Mouse (Mus musculus) MN1 (cell line): ENCODE measurements around the gene Lmna.

ENCODE experiments used
- DNase-seq: peaks from one replicate; pipeline ENCODE4 v3.0.0-alpha.2; 2016; ENCODE audit warnings: low spot score

Lmna gene

GRCm38 (mm10) chr3:88470943-88471479 lies 38.7 kb downstream of the Lmna start:
- DNase-seq, result no peak

DNA sequence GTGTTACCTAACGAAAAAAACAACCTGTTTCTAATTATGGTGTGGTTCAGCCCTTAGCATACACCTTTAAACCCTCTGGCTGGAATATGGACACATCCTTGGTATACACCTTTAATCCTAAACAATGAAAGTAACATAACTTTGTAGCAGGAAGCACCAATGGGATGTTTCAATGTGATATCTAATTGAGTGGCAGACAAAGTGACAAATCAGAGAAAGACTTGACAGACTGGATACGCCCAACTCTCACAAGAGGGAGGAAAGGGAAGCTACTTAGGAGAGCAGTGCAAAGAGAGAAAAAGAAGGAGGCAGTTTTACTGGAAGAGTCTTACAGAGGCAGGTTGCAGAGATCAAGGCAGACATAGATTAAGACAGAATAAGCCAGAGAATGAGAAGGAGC lies 40.3 kb downstream of the Lmna start:
- no peak for DNase-seq

GRCm38 (mm10) chr3:88467116-88467824 lies 42.5 kb downstream of the Lmna start:
- DNase-seq, result peak; percentile 90

GRCm38 (mm10) chr3:88465127-88465526 lies 44.6 kb downstream of the Lmna start:
- peak; percentile 28 for DNase-seq

- DNase-seq, result no peak
Measured at GRCm38 (mm10) chr3:88464425-88464824, 45.3 kb downstream of the Lmna start.

DNA sequence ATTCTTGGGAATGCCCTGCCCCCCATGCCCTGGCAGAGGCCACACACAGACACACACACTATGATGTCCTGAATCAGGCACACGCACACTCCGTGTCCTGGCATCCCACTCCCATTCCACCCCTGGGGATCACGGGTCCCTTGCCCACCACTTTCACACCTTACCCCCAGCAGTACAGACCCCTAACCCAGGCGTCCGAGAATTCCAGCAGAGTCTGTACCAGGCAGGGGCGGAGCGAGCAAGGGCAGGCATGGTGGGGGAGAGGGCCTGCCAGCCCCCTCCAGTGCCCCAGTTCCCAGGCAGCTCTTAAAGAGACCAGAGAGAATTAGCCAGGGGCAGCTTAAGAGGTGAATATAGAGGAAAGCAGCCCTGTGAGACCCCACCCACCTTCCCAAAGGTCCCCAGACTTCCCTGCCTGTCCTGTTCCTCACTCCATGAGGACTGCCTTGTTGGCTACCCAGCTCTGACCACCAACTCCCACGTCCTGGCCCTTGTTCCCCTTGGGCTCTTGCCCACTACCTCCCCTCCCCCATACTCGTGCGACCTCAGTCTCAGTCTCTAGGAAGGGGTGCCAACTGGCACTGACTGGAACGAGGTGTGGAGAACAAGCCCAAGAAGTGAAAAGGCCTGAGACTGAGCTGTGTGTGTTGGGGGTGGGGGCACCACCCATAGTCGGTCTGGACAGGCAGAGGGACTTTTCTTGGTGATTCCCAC lies 48.6 kb downstream of the Lmna start, which contains the start of gene Sema4a:
TSS of gene Sema4a (minus strand) at position 200 of the 714 bp plus-strand sequence.
- DNase-seq, result no peak

DNA sequence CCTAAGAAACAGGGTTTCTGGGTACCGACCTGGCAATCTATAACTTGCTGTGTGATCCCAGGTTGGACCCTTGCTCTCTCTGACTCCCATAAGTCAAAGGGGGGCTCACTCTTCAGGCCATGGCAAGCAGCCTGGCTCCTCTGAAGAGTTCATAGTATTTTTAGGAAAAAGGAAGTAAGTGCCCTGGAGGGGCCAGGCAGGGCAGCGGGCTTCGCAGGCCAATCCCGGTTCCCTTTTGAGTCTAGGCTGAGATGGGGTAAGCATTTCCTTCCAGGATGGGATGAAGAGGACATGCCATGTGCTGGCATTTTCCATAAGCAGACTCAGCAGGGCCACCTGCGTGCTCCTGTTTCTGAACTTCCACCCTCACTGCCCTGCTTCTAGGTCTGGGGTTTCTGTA lies 49.7 kb downstream of the Lmna start:
- DNase-seq, result no peak

- peak; percentile 31 for DNase-seq
Measured at GRCm38 (mm10) chr3:88458778-88459219, 51.0 kb downstream of the Lmna start.

- DNase-seq, result no peak
Measured at GRCm38 (mm10) chr3:88456746-88457532, 52.8 kb downstream of the Lmna start.

- no peak for DNase-seq
Measured at GRCm38 (mm10) chr3:88456313-88456712, 53.4 kb downstream of the Lmna start.

DNA sequence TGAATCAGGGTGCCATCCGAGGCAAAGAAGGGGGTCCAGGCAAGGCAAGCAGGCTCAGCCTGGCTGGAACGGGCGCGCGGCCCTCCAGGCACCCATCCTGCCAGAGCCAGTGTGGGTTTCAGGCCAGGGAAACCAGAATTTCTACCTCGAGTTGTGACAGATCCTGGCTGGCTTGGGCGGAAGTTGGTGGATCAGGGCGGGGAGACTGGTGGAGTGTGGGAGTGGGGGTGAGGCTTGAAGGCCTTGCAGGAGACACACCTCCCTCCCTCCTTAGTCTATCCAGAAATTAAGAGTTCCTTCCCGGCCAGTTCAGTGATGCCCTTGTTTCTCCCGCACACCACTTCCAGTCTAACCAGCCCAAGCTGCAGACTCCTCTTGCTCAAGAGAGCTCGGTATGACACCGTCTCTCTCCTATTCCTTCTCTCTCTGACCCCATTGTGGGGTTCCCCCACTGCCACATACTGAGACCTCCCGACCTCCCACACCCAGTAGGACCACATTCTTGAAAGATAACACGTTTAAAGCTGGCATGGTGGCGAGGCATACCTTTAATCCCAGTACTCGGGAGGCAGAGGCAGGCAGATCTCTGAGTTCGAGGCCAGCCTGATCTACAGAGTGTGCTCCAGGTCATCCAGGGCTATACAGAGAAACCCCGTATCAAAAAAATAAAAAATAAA lies 54.0 kb downstream of the Lmna start:
- DNase-seq, result no peak

GRCm38 (mm10) chr3:88454762-88455587 lies 54.8 kb downstream of the Lmna start:
- no peak for DNase-seq

GRCm38 (mm10) chr3:88453986-88454385 lies 55.8 kb downstream of the Lmna start:
- DNase-seq, result no peak

DNA sequence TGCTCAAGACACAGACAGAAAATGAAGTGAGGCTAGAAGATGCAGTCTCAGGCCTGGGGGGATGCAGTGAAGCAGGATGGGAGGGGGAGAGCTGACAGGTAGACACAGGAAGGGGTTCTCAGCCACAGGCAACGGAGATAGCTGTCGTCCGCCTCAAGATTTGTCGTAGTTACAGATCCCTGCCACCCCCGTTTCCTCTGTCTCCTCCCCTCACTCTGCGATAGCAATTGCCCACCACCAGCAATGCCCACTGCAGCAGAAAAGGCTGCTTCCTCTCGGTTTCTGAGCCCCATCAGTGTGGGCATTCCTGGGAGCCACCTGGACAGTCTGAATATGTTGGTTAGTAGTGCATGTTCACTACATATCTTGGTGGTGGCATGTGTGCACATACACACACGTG lies 56.4 kb downstream of the Lmna start:
- DNase-seq, result no peak

- no peak for DNase-seq
Measured at GRCm38 (mm10) chr3:88452716-88453115, 57.0 kb downstream of the Lmna start.

DNA sequence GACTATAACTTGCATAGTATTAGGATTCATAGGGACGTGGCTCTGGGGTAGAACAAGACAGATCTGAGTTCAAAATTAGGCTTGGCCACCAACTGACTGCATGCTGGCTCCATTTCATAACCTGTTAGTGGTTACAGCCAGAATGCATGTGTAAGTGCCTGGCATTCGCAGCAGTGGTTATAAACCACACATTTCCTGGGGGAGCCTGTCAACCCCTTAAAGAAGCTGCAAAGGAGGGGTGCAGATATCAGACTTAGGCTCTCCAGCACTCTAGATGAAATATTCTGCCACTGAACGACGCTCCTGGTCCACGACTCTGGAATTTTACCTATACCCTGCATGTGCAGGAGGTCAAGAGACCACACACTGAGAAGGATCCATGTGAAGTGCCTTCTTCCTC lies 57.5 kb downstream of the Lmna start:
- no peak for DNase-seq

DNA sequence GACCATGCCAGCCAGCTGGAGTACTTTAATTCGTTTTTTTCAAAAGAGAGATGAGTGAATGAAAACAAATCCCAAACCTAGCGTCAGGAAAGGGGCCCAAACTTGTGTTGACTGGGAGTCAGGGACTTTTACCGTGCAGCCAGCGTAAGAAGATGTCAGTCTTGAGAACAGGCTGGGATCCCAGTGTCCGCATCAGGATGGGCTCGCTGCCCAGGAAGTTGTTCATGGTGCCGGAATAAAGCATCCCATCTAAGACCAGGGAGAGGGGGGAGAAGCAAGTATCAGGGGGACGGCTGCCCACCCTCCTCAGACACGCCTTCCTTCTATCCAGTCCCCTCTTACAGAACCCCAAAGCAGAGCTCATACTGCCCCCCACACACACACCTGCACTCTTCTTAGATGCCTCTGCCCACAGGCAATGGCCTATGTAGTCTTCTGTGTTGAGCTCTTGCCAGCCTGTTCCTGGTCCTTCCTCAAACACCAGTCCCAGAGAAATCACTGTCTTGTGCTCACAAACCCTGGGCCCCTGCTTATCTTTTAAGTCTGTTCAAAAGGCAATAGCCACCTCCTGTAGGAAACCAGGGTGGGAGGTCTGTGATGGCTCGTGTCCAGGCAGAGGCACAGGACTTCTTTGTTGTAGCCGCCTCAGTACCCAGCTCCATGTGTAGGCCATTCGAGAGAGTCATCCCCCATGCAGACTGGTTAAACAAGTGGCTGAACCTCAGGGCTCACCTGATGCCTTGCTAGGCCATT lies 59.2 kb downstream of the Lmna start:
- no peak for DNase-seq

DNA sequence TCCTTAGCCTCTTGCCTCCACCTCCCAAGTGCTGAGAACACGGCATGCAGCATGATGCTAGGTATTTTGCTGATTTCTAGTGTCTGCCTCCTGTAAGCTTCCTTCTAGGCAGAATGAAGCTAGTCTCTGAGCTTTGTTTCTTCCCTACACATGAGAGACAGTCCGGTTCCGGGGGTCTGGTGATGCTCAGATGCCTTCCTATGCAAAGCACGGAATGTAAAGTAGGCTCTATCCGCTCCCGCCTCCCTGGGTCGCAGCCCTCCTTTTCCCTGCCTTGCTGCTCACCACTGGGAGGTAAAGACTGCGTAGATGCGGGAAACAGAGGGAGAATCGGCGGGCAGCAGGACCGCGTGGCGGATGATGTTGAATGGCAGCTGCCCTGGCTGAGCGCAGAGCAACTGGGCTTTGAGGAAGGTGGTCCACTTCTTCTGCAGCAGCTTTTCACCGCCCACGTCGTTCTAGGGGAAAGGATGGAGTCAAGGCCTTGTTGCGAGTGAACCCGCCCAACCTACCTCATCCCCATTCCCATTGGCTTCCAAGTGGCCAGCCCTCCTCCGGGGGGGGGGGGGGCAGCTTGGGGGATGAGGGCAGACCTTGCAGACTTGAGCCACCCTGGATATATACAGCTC lies 60.2 kb downstream of the Lmna start:
- no peak for DNase-seq

DNA sequence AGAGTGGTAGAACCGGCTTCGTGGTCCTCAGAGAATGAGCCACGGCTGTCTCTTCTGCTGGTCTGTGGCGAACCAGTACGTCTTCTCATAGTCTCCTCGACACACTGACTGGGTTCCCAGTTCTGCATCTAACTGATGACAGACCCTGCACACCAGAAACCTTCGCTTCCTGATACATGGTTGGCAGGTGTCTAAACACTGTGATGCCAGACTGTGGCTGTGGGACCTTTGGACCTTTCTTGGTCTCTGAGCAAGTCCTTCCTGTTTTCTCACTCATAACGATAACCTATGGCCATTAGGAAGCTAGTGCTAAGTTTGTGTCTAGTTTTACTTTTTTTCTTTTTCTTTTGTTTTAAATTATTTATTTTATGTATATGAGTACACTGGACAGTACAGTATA lies 61.3 kb downstream of the Lmna start:
- no peak for DNase-seq

DNA sequence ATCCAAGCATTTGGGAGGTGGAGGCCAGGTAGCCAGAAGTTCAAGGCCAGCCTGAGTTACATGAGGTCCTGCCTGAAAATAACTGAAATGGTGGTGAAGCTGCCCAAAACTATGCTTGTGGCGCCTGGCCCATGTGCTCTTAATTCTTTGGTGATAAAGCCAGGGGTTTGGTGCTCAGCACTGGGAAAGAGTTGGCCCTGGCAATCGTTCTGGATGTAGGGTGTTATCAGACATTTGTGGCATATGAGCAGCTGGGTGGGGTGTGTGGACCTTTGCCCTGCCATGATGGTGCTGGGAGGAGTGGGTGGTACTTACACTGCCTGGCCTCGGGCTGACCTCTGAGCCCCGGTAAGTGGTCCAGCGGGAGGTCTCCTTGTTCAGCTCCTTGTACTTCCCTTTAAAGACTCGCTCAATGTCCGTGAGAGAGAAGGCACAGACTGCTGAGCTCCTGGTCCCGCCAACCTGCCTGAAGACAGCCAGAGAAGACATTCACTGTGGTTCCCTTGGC lies 62.0 kb downstream of the Lmna start:
- no peak for DNase-seq
